Mouse (Mus musculus): ENCODE results near the gene Gm10277. TPM values are rescaled to one million over a fixed set of nuclear protein-coding genes. Genes with fewer than 3 reads are reported as not detected.

Gm10277 gene
- polyA plus RNA-seq, 1 experiment from 2014 or later = 0.53 TPM

GRCm38 (mm10) chr11:77793238-77793930 is 5.8 kb upstream of the Gm10277 start:
- H3K9ac ChIP-seq (ENCODE audit: low read depth, low read length) = 0 out of 2 replicates have a peak overlapping the region, but pooled peaks have one; percentile 23
- no peaks in the 10 kb centered on the region; the same call in 1 of the 2 replicates for H3K36me3 ChIP-seq (ENCODE audit: control insufficient read depth, insufficient read depth)
- H3K4me2 ChIP-seq (replicated peaks; ENCODE audit: low read depth) = peak overlapping the region; percentile 60
- TF ChIP-seq CTCF (IDR thresholded peaks at IDR 0.05; ENCODE audit: low read depth) = peak; percentile 99
- peak; percentile 86 for ATAC-seq
- no peaks in the 10 kb centered on the region for H3K9me3 ChIP-seq (ENCODE audit: control insufficient read depth)
- no peaks in the 10 kb centered on the region for H3K27me3 ChIP-seq (replicated peaks; ENCODE audit: control insufficient read depth, insufficient read depth, low read length)
- H3K4me3 ChIP-seq (ENCODE audit: low read depth, low read length) = peak overlapping the region; percentile 22
- WGBS = 3% methylated on average over 19 of the region's 19 CpGs
- H3K27ac ChIP-seq (ENCODE audit: low read depth, low read length) = peak overlapping the region; percentile 47; the same call in 1 of the 2 replicates
- 0 out of 2 replicates have a peak, but pooled peaks cover 5% of the 10 kb centered on the region for H3K4me1 ChIP-seq (replicated peaks; ENCODE audit: control insufficient read depth, insufficient read depth, low read length)

- no peak overlapping the region for H3K4me3 ChIP-seq (ENCODE audit: low read depth, low read length)
- no peak for ATAC-seq
- 0 out of 2 replicates have a peak, but pooled peaks cover 5% of the 10 kb centered on the region for H3K4me1 ChIP-seq (replicated peaks; ENCODE audit: control insufficient read depth, insufficient read depth, low read length)
- no peaks in the 10 kb centered on the region; the same call in 1 of the 2 replicates for H3K36me3 ChIP-seq (ENCODE audit: control insufficient read depth, insufficient read depth)
- H3K9ac ChIP-seq (ENCODE audit: low read depth, low read length) = no peak overlapping the region
- TF ChIP-seq CTCF (IDR thresholded peaks at IDR 0.05; ENCODE audit: low read depth) = no peak
- H3K4me2 ChIP-seq (replicated peaks; ENCODE audit: low read depth) = no peak overlapping the region
- no peaks in the 10 kb centered on the region for H3K9me3 ChIP-seq (ENCODE audit: control insufficient read depth)
- no peak overlapping the region for H3K27ac ChIP-seq (ENCODE audit: low read depth, low read length)
- 67% methylated on average over 7 of the region's 7 CpGs for WGBS
- no peaks in the 10 kb centered on the region for H3K27me3 ChIP-seq (replicated peaks; ENCODE audit: control insufficient read depth, insufficient read depth, low read length)
Observed at GRCm38 (mm10) chr11:77792566-77792909, 5.0 kb upstream of the Gm10277 start.

- no peak overlapping the region for H3K9ac ChIP-seq (ENCODE audit: low read depth, low read length)
- WGBS = 49% methylated on average over 12 of the region's 12 CpGs
- ATAC-seq = peak; percentile 25; the same call in 1 of the 2 replicates
- H3K36me3 ChIP-seq (ENCODE audit: control insufficient read depth, insufficient read depth) = no peaks in the 10 kb centered on the region; the same call in 1 of the 2 replicates
- no peak overlapping the region for H3K4me2 ChIP-seq (replicated peaks; ENCODE audit: low read depth)
- 0 out of 2 replicates have a peak, but pooled peaks cover 5% of the 10 kb centered on the region for H3K4me1 ChIP-seq (replicated peaks; ENCODE audit: control insufficient read depth, insufficient read depth, low read length)
- TF ChIP-seq CTCF (IDR thresholded peaks at IDR 0.05; ENCODE audit: low read depth) = peak; percentile 8; the same call in 1 of the 2 replicates
- no peaks in the 10 kb centered on the region for H3K27me3 ChIP-seq (replicated peaks; ENCODE audit: control insufficient read depth, insufficient read depth, low read length)
- H3K9me3 ChIP-seq (ENCODE audit: control insufficient read depth) = no peaks in the 10 kb centered on the region
- H3K4me3 ChIP-seq (ENCODE audit: low read depth, low read length) = no peak overlapping the region
- H3K27ac ChIP-seq (ENCODE audit: low read depth, low read length) = 0 out of 2 replicates have a peak overlapping the region, but pooled peaks have one; percentile 12
Observed at GRCm38 (mm10) chr11:77791752-77792565, 4.4 kb upstream of the Gm10277 start.

- no peaks in the 10 kb centered on the region; the same call in 1 of the 2 replicates for H3K36me3 ChIP-seq (ENCODE audit: control insufficient read depth, insufficient read depth)
- WGBS = 54% methylated on average over 8 of the region's 8 CpGs
- H3K9me3 ChIP-seq (ENCODE audit: control insufficient read depth) = no peaks in the 10 kb centered on the region
- no peak for ATAC-seq
- no peak overlapping the region for H3K9ac ChIP-seq (ENCODE audit: low read depth, low read length)
- no peaks in the 10 kb centered on the region for H3K27me3 ChIP-seq (replicated peaks; ENCODE audit: control insufficient read depth, insufficient read depth, low read length)
- TF ChIP-seq CTCF (IDR thresholded peaks at IDR 0.05; ENCODE audit: low read depth) = no peak
- H3K4me2 ChIP-seq (replicated peaks; ENCODE audit: low read depth) = no peak overlapping the region
- H3K4me1 ChIP-seq (replicated peaks; ENCODE audit: control insufficient read depth, insufficient read depth, low read length) = 0 out of 2 replicates have a peak, but pooled peaks cover 9% of the 10 kb centered on the region
- H3K27ac ChIP-seq (ENCODE audit: low read depth, low read length) = no peak overlapping the region; the same call in 1 of the 2 replicates
- H3K4me3 ChIP-seq (ENCODE audit: low read depth, low read length) = no peak overlapping the region
Observed at GRCm38 (mm10) chr11:77791241-77791727, 3.7 kb upstream of the Gm10277 start.

- no peak overlapping the region for H3K4me3 ChIP-seq (ENCODE audit: low read depth, low read length)
- H3K27ac ChIP-seq (ENCODE audit: low read depth, low read length) = peak overlapping the region; percentile 11; the same call in 1 of the 2 replicates
- H3K9ac ChIP-seq (ENCODE audit: low read depth, low read length) = no peak overlapping the region
- no peak for TF ChIP-seq CTCF (IDR thresholded peaks at IDR 0.05; ENCODE audit: low read depth)
- no peaks in the 10 kb centered on the region for H3K27me3 ChIP-seq (replicated peaks; ENCODE audit: control insufficient read depth, insufficient read depth, low read length)
- ATAC-seq = no peak
- H3K4me2 ChIP-seq (replicated peaks; ENCODE audit: low read depth) = no peak overlapping the region
- H3K9me3 ChIP-seq (ENCODE audit: control insufficient read depth) = no peaks in the 10 kb centered on the region
- WGBS = 37% methylated on average over 9 of the region's 9 CpGs
- H3K4me1 ChIP-seq (replicated peaks; ENCODE audit: control insufficient read depth, insufficient read depth, low read length) = peaks cover 17% of the 10 kb centered on the region; the same call in 1 of the 2 replicates
- H3K36me3 ChIP-seq (ENCODE audit: control insufficient read depth, insufficient read depth) = no peaks in the 10 kb centered on the region
Observed at GRCm38 (mm10) chr11:77790286-77790685, 2.7 kb upstream of the Gm10277 start.

- no peak overlapping the region for H3K9ac ChIP-seq (ENCODE audit: low read depth, low read length)
- no peaks in the 10 kb centered on the region for H3K9me3 ChIP-seq (ENCODE audit: control insufficient read depth)
- no peak overlapping the region for H3K4me2 ChIP-seq (replicated peaks; ENCODE audit: low read depth)
- WGBS = 90% methylated on average over 5 of the region's 5 CpGs
- H3K4me1 ChIP-seq (replicated peaks; ENCODE audit: control insufficient read depth, insufficient read depth, low read length) = peaks cover 24% of the 10 kb centered on the region
- no peak for TF ChIP-seq CTCF (IDR thresholded peaks at IDR 0.05; ENCODE audit: low read depth)
- no peak for ATAC-seq
- H3K27ac ChIP-seq (ENCODE audit: low read depth, low read length) = no peak overlapping the region
- H3K36me3 ChIP-seq (ENCODE audit: control insufficient read depth, insufficient read depth) = no peaks in the 10 kb centered on the region
- no peak overlapping the region for H3K4me3 ChIP-seq (ENCODE audit: low read depth, low read length)
- no peaks in the 10 kb centered on the region for H3K27me3 ChIP-seq (replicated peaks; ENCODE audit: control insufficient read depth, insufficient read depth, low read length)
Observed at GRCm38 (mm10) chr11:77789512-77789911, 2.0 kb upstream of the Gm10277 start.

Data from intestine, postnatal 0 days (tissue).